Comparison of ENCODE assay signal across 9 mouse cellular contexts in the genomic region with DNA sequence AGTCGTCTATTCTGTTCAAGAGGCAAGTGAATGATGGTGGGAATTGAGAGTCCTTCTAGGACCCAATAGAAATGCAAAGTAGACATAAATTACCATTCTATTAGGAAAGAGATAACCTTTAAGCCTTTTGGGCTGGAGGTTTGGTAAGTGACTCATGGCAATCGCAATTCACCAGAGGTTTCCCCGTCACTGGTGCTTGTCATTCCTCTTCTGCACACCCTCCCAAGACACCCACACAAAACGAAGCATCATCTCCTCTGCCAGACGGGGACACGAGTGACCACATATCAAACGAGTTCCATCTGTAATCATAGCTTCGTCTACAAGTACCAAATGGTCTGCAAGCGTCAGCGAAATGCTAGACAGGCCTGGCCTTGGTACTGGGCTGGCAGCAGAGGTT.
"Had no signal": no experiment of that assay in that cellular context is flagged by ENCODE, and none has a peak within 500 bp of the region (broad histone marks: within the 10 kb centered on the region; RNA-seq: fewer than 3 reads in every experiment).

No protein-coding gene starts in this region.

- DNase-seq: kidney, postnatal 25 days; layer of hippocampus, postnatal 36 days; liver, embryonic 13.5 days; lung, adult 2 months; lung, postnatal 14 days; lung, postnatal 4 days; right cerebral cortex, postnatal 14 days; thymus, adult 18-20 months; thymus, postnatal 36 days had no signal
